Mouse (Mus musculus) liver, adult 2 months (tissue): ENCODE data around the gene Slc27a5. TPM values are rescaled to one million over a fixed set of nuclear protein-coding genes. Genes with fewer than 3 reads are reported as not detected.

ENCODE experiments used
- DNase-seq: peaks from one replicate; pipeline ENCODE4 v3.0.0-alpha.2; 2011; ENCODE audit warnings: low read depth, low spot score; ENCODE audit errors: extremely low read depth
- H3K27ac ChIP-seq: fragments of 200-500 bp; replicated peaks from 2 replicates; pipeline ENCODE4 v1.5.1; 2012; ENCODE audit warnings: low read depth, mild to moderate bottlenecking, control low read depth, inconsistent platforms, low read length; ENCODE audit not compliant: insufficient read depth
- H3K27me3 ChIP-seq: fragments of 200-500 bp; 2 replicates; pipeline ENCODE4 v1.6.1; 2012; ENCODE audit warnings: mild to moderate bottlenecking, moderate library complexity, low read length, inconsistent platforms; ENCODE audit not compliant: control insufficient read depth, insufficient read depth
- H3K36me3 ChIP-seq: fragments of 200-500 bp; 2 replicates; pipeline ENCODE4 v1.6.1; 2012; ENCODE audit warnings: low read length, inconsistent platforms; ENCODE audit not compliant: control insufficient read depth, insufficient read depth
- H3K4me1 ChIP-seq: fragments of 200-500 bp; 2 replicates; pipeline ENCODE4 v1.6.1; 2011; ENCODE audit warnings: low read length; ENCODE audit not compliant: control insufficient read depth, insufficient read depth
- H3K4me3 ChIP-seq: fragments of 200-500 bp; 2 replicates; pipeline ENCODE4 v1.5.1; 2011; ENCODE audit warnings: low read depth, mild to moderate bottlenecking, control low read depth, low read length, moderate library complexity; ENCODE audit not compliant: insufficient read depth
- H3K79me2 ChIP-seq: fragments of 200-500 bp; 2 replicates; pipeline ENCODE4 v1.6.1; 2012; ENCODE audit warnings: inconsistent platforms, mild to moderate bottlenecking, low read length, moderate library complexity; ENCODE audit not compliant: control insufficient read depth, insufficient read depth
- H3K9ac ChIP-seq: fragments of 200-500 bp; 2 replicates; pipeline ENCODE4 v1.6.1; 2012; ENCODE audit warnings: low read depth, mild to moderate bottlenecking, control low read depth, inconsistent platforms, low read length
- CTCF ChIP-seq: fragments of 200-500 bp; IDR thresholded peaks from 2 replicates; pipeline ENCODE4 v1.5.1; 2011; ENCODE audit warnings: low read depth, low read length, control low read depth
- POLR2A ChIP-seq: fragments of 200-500 bp; IDR thresholded peaks from 2 replicates; pipeline ENCODE4 v1.6.1; 2011; ENCODE audit warnings: low read length, control low read depth; ENCODE audit not compliant: insufficient read depth; ENCODE audit errors: extremely low read depth
- WGBS: fragments of 180-500 bp; shearing (Covaris S2); methylation state at CpG from one replicate; pipeline ENCODE4 v1.1.7; 2018; 5-methylcytosine and 5-hydroxymethylcytosine counted together
- polyA plus RNA-seq: library from polyadenylated mRNA; depleted of rRNA; stranded (reverse); fragments of >200 nt; gene quantifications from 2 replicates; pipeline ENCODE4 v1.2.3, GENCODE M21; 2012
- total RNA-seq: library from RNA; depleted of rRNA; stranded (reverse); fragments of >200 nt; gene quantifications from 2 replicates; pipeline ENCODE4 v1.2.3, GENCODE M21; 2014

Slc27a5 gene
- total and polyA plus RNA-seq, 2 experiments = 1,401 to 1,713 TPM

DNA sequence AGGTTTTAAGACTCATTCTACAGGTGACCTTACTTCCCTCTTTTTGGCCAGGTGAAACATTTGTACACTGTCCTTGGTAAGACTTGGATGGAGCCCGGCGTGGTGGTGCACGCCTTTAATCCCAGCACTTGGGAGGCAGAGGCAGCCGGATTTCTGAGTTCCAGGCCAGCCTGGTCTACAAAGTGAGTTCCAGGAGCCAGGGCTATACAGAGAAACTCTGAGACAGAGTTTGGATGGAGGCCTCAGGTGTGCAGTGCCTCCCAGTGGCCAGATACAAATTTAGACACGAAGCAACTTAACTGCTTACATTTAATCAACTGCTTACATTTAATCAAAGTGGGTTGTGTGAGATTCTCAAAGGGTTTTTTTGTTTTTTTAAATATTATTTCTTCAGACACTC lies 33.1 kb upstream of the Slc27a5 start:
- DNase-seq = no peak
- H3K27me3 ChIP-seq = no peaks in the 10 kb centered on the region
- H3K4me3 ChIP-seq = no peak overlapping the region
- H3K4me1 ChIP-seq = peaks cover 16% of the 10 kb centered on the region
- no peak; the same call in 1 of the 2 replicates for TF ChIP-seq CTCF
- TF ChIP-seq POLR2A = no peak
- H3K27ac ChIP-seq = no peak overlapping the region
- H3K79me2 ChIP-seq = no peaks in the 10 kb centered on the region; the same call in 1 of the 2 replicates
- H3K36me3 ChIP-seq = peaks cover 56% of the 10 kb centered on the region
- no peak overlapping the region for H3K9ac ChIP-seq
- 64% methylated on average over 5 of the region's 5 CpGs for WGBS

DNA sequence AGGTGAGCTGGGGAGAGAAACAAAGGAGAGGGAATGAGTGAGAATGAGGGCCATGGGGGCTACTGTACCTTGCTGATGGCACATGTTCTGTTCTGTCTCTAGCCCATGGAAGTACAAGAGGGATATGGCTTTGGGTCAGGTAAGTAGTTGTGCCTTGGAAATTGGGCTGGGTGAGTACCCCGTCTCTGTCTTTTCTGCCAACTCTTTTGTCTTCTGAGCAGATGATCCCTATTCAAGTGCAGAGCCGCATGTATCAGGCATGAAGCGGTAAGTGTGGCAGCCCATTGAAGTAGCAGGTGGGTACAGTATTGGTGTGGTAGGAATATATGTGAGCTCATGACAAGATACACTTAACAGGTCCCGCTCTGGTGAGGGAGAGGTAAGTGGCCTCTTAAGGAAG lies 31.0 kb upstream of the Slc27a5 start:
- Histone ChIP-seq H3K4me3 (no peak overlapping the region), H3K36me3 (peaks cover 53% of the 10 kb centered on the region), H3K4me1 (peaks cover 18% of the 10 kb centered on the region), H3K27me3 (no peaks in the 10 kb centered on the region), H3K9ac (no peak overlapping the region), H3K79me2 (peaks cover 13% of the 10 kb centered on the region), H3K27ac (no peak overlapping the region)
- WGBS = 97% methylated on average over 4 of the region's 4 CpGs
- no peak for DNase-seq
- TF ChIP-seq POLR2A = no peak
- TF ChIP-seq CTCF = no peak

DNA sequence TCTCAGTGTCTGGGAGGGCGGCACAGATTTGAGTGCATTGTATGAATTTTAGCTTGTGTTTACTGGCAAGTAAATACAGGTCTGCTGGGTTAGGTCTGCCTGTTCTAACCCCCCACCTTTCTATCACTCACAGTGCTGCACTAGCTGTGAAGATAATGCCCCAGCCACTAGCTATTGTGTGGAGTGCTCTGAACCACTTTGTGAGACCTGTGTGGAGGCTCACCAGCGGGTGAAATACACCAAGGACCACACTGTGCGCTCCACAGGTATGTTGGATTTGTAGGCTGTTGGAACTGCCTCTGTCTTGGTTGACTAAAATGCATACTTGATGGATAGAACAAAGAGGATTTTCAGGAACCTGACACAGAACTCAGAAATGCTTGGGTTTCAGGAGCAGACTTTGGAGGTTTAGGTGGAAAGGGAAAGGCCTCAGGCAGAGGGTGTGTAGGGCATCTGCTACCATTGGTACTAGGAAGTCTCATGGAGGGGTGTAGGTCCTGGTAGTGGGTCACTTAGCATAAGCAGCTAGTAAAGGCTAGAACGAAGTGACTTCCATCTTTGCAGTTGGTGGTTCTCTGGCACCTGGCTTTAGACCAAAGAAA lies 27.6 kb upstream of the Slc27a5 start:
- WGBS = 31% methylated on average over 4 of the region's 4 CpGs
- Histone ChIP-seq H3K27me3 (no peaks in the 10 kb centered on the region), H3K27ac (no peak overlapping the region), H3K79me2 (peaks cover 13% of the 10 kb centered on the region), H3K36me3 (peaks cover 40% of the 10 kb centered on the region), H3K9ac (peak overlapping the region; percentile 69), H3K4me3 (peak overlapping the region; percentile 61), H3K4me1 (peaks cover 10% of the 10 kb centered on the region)
- DNase-seq = no peak
- TF ChIP-seq POLR2A = no peak
- no peak for TF ChIP-seq CTCF

DNA sequence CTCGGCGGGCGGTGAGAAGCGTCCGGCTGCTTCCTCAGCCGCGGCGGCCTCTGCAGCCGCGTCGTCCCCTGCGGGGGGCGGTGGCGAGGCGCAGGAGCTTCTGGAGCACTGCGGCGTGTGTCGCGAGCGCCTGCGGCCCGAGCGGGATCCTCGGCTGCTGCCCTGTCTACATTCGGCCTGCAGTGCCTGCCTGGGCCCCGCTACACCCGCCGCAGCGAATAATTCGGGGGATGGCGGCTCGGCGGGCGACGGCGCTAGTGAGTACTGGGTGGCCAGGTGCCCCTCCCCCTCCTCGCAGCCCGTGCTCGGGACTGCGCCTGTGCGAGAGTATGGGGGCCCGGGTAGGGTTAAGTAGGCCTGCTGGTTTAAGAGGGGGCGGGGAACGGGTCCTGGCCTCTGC lies 26.8 kb upstream of the Slc27a5 start:
- Histone ChIP-seq H3K4me1 (peaks cover 10% of the 10 kb centered on the region), H3K36me3 (peaks cover 33% of the 10 kb centered on the region), H3K9ac (peak overlapping the region; percentile 69), H3K27me3 (no peaks in the 10 kb centered on the region), H3K79me2 (peaks cover 13% of the 10 kb centered on the region), H3K4me3 (peak overlapping the region; percentile 61), H3K27ac (peak overlapping the region; percentile 57)
- DNase-seq = no peak
- WGBS = under 1% methylated on average over 40 of the region's 44 CpGs
- TF ChIP-seq CTCF (no peak), POLR2A (no peak)

DNA sequence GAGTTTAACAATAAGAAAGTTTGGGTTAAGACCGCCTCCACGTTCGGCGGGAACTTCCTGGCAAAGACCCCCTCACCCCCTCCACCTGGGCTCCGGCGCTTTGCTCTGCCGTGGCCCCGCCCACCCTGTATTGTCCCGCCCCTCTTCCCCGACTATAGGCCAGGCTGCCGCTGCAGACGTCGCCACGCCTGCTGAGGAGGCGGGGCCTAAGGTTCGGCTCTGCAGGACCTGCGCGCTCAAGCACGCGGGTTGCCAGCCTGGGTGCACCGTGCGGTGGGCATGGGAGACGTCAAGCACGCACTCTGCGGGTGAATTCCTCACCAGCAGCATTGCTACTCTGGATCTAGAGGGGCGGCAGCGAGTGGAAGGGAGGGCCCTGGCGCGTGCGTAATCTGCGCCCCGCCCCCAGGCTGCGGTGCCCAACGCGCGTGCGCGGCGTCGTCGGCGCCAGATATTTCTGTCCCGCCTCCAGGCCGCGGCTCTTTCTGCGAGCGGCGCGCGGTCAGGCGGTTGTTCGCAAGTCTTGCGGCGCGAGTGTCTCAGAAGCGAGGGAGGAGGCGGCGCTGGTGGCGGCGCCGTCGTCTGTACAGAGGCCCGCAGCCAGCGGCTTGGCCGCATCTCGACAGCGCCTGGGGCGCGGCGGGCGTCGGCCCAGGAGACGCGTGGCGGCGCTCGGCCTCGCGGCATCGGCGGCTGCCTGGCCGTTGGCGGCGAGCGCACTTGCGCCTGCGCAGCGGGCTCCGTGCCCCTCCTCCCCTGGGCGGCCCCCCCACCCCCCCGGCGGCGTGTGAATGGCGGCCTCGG lies 26.1 kb upstream of the Slc27a5 start:
- peak overlapping the region; percentile 79 for H3K27ac ChIP-seq
- TF ChIP-seq POLR2A (peak; percentile 76), CTCF (no peak)
- under 1% methylated on average over 90 of the region's 95 CpGs for WGBS
- peak overlapping the region; percentile 61 for H3K4me3 ChIP-seq
- peaks cover 10% of the 10 kb centered on the region for H3K4me1 ChIP-seq
- H3K36me3 ChIP-seq = peaks cover 27% of the 10 kb centered on the region
- peak; percentile 71 for DNase-seq
- H3K79me2 ChIP-seq = peaks cover 13% of the 10 kb centered on the region
- H3K9ac ChIP-seq = peak overlapping the region; percentile 69
- H3K27me3 ChIP-seq = no peaks in the 10 kb centered on the region
